Mouse (Mus musculus): ENCODE data around the gene Tcf7. TPM values are rescaled to one million over a fixed set of nuclear protein-coding genes. Genes with fewer than 3 reads are reported as not detected.

Gene Tcf7
- total RNA-seq, 1 experiment from 2014 or later, result 41.3 TPM

GRCm38 (mm10) chr11:52283596-52284571 lies 1.1 kb upstream of the Tcf7 start:
- DNase-seq, result peak; percentile 80

GRCm38 (mm10) chr11:52282420-52282773 lies 417 bp downstream of the Tcf7 start:
- no peak for DNase-seq

GRCm38 (mm10) chr11:52281568-52282328 lies 1.1 kb downstream of the Tcf7 start:
- no peak for DNase-seq

- DNase-seq, result no peak
Observed at GRCm38 (mm10) chr11:52280566-52281455, 2.0 kb downstream of the Tcf7 start.

GRCm38 (mm10) chr11:52279611-52280145 lies 3.1 kb downstream of the Tcf7 start:
- DNase-seq, result no peak

- DNase-seq, result no peak
Observed at GRCm38 (mm10) chr11:52278991-52279390, 3.8 kb downstream of the Tcf7 start.

- DNase-seq, result no peak
Observed at GRCm38 (mm10) chr11:52278164-52278563, 4.7 kb downstream of the Tcf7 start.

- DNase-seq, result no peak
Observed at GRCm38 (mm10) chr11:52277433-52278150, 5.2 kb downstream of the Tcf7 start.

- no peak for DNase-seq
Observed at GRCm38 (mm10) chr11:52276961-52277391, 5.8 kb downstream of the Tcf7 start.

GRCm38 (mm10) chr11:52275774-52276555 lies 6.8 kb downstream of the Tcf7 start:
- DNase-seq, result peak; percentile 50

GRCm38 (mm10) chr11:52275366-52275765 lies 7.4 kb downstream of the Tcf7 start:
- no peak for DNase-seq

GRCm38 (mm10) chr11:52274456-52275112 lies 8.2 kb downstream of the Tcf7 start:
- no peak for DNase-seq

- no peak for DNase-seq
Observed at GRCm38 (mm10) chr11:52273942-52274330, 8.9 kb downstream of the Tcf7 start.

- DNase-seq, result peak; percentile 58
Observed at GRCm38 (mm10) chr11:52273183-52273941, 9.5 kb downstream of the Tcf7 start.

GRCm38 (mm10) chr11:52272619-52273018 lies 10.2 kb downstream of the Tcf7 start:
- DNase-seq, result no peak

- DNase-seq, result no peak
Observed at GRCm38 (mm10) chr11:52271765-52272495, 10.9 kb downstream of the Tcf7 start.

- no peak for DNase-seq
Observed at GRCm38 (mm10) chr11:52269841-52270240, 13.0 kb downstream of the Tcf7 start.

All from adrenal gland, postnatal 25 days (tissue).